Mouse (Mus musculus): ENCODE measurements around the gene Rac2. TPM values are rescaled to one million over a fixed set of nuclear protein-coding genes. Genes with fewer than 3 reads are reported as not detected.

Rac2 gene
- total RNA-seq, 2 experiments from 2014 or later: 2.1 to 2.6 TPM

DNA sequence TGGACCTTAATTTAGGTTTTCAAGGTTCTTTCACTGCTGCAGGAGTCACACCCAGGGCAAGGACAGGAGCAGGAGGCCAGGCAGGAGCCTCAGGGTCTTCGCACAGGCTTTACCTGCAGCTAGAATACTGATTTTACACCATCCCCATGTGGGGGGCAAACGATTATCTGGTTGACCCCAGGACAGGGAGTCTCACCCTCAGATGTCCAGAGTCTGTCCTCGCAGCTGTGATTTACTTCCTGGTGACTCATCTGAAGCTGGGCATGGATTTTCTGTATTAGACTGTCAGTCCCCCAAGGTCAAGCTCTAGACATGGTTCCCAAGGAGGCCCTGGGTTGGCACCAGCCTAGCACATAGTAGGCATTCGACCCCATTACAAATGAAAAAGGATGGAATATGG is 26.5 kb downstream of the Rac2 start:
- no peak for DNase-seq

DNA sequence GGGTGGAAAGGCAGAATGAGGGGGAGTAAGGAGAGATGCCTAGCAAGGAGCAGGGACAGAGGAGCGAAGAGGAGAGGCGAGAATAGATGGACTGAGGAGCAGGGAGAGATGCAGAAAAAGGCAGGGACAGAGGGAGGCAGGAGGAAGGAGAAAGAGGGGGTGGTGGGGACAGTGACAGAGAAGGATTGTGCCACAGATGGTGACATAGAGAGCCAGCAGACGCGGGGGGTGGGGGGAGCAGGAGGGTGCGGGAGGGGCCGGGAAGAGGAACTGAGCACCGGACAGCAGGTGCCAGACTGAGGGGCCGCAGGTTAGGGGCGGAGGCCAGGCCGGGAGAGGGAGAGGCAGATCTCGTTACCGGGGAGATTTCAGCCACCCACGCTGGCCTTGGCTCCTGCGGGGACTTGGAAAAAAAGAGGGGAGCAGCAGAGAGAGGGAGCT is 28.0 kb downstream of the Rac2 start, which contains the start of gene Sstr3:
Gene Sstr3, minus strand, starts transcription at position 125 of the 441 bp plus-strand sequence.
- DNase-seq: no peak

DNA sequence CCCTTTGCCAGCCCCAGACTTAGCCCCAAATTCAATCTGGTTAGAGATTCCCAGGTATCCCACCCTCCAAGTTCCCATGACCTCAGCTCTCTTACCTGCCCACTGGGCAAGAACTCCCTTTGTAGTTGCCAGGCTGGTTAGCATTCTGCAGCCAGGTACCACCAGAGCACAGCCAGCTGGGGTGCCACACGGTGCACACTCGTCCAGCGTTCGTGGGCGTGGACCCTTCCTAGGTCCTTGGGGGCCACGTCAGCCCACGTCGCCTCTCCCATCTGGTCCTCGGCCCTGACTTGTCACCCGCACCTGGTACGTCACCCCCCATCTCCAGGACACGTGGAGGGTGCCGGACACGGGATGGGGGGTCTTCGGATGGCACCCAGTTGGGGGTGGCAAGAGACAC is 28.5 kb downstream of the Rac2 start:
- no peak for DNase-seq

DNA sequence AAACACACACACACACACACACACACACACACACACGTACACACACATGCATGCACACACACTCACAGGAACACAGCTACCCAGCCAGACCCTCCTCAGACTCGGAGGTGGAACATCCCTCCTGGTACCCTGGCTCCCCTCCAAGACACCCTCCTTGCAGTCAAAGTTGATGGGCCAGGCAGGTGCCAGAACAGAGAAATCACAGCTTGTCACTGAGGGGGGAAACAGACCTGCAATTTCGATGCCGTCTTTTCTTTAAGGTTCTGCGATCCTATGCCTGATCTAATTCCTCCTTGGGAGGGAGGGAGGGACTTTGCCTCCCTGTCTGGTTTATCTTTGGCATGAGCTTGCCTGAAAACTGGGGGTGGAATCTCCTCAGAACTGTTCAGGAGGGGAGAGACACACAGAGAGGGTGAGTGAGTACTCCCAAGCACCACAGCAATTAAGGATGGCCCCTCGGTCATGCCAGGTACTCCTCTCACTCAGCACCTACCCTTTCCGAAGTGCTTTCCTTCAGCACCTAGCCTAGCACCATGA is 29.7 kb downstream of the Rac2 start:
- DNase-seq: no peak

DNA sequence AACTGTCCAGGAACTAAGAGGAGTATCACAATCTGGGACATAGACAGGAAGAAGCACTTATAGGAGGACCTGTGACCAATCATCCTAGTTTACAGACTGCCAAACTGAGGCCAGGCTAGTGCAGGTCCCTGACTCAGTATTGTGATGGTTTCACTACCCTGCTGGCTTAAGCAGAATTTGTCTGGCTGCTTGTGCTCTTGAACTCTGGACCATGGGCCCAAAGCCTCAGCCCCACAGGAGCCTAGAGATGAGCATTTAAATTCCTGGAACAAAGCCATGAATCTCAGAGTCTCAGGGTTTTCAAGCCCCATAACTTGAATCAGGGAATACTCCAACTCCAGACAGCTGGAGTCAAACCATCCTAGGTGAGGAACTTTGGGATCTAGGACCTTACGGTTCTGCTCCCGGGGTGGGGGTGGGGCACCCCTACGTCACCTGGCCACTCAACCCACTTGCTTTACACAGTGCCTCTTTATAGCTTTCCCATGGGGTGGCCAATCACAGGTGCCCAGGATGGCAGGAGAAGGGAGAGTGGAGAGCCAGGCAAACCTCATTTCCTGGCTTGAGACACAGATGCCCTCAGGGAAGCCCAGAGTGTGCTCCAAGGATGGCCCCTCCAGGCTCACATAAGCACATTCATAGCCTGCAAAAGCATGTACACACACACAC is 30.4 kb downstream of the Rac2 start:
- no peak for DNase-seq

DNA sequence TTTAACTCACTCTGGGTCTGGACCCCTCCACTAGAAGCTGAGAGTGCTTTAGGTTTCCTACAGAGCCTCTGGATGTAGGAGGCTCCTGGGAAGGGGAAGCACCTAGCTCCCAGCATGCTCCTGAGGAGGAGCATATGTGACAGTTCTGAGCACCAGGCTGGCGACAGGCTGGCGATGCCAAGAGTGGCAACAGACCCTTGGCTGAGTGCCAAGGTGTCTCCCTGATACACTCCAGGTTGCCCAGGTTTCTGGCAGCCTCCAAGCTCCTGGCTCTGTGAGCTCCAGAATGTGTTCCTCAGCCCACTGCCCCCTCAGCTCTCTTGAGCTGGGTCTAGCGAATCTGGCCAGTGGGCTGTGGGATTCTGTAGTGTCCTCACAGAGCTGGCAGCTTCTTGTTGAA is 31.0 kb downstream of the Rac2 start:
- peak; percentile 76 for DNase-seq

DNA sequence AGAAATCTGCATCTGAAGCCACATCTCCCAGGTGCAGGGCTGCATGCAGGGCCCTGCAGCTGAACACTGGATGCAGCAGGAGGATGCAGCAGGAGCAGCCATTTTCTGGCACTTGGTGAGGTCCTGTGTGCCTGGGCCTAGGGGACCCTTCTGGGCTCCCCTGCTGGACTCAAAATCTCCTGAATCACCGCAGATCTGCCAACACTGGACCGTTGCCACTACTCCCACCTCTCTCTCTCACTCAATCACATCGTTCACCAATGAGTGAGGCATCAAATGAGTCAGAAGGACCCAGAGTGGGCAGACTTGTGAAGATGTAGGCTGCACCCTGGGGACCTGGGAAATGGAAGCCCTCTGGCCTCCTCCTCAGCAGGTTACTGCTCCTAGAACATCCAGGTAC is 31.5 kb downstream of the Rac2 start:
- DNase-seq: no peak

DNA sequence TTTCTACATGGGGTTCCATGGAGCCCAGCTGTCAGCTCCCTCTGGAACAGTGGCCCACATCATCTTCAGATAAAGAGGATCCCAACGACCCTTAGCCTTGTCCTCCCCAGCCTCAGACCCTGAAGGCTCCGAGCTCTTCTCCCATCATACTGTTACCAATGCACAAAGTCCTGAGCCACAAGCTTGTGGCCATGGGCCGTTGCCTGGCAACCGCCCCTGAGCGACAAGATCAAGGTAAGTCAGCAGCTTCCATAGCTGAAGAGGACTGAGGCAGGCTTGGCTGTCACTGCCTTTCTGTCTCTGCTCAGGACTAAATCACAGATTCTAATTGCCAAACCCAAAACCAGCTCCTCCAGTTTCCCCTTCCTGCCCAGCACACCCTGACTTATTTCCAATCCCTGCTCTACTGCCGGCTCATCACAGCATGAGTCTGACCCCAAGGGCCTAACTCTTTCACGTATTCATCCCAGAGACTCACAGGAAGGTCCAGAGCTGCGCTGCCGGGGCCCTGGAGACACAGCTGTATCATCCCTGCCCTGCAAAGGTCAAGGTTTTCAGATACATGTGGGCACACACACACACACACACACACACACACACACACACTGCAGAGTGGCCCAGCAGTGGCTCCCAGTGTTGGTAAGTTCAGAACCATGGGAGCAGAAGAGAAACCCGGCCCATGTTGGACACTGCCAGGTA is 36.7 kb downstream of the Rac2 start:
- DNase-seq: no peak

DNA sequence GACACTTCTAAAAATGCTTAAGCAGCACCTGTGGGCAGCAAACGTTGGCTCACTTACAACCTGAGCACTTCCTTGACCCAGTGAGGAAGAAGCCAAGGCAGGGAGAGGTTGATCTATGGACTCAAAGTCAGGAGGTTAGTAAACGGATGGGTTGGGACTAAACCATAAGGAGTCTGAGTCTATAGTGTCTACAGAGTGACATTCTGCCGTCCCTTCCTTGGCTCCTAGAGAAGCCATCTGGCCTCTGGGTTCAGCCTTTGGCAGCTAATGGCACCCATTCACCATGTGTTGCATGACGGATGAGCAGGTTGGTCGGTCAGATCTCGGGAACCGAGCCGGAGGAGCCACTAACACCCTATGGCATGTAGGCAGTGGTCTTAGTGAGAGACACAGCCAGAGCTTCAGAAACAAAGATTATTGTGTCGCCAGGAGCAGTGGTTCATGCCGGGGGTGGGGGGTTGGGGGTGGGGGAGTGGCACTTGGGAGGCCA is 39.2 kb downstream of the Rac2 start:
- no peak for DNase-seq

DNA sequence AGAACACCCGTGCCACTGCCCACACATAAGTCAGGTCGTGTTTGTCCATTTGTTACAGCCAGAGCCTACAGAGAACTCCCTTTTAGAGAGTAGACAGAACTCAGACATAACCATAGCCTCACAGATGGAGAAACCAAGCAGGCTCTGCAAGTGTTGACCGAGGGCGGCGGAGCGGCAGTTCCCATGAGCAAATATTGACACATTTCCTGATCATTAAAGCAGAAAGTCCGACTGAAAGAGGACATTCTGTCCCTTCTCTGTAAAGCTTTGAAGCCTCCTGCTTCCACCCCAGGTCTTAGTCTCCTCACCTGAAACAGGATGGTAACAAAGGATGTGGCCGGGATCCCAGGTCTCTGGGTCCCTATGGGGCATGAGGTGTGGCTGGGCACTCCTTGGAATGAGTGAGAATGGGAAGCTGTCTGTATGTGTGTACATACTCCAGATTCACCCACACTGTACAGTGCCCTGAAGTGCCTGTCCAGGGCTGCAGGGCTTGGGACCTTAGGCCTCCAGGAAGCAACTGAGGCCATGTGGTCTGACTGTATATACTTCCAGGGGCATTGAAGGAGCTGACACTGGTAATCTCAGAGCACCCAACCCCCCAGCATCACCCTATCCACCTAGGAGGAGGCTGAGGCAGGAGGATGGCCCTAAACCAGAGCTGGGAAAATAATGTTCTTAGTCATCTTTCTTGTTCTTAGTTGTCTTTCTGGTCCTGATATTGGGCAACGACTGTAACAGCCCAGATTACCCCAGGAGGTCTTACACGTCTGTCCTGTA is 39.8 kb downstream of the Rac2 start:
- DNase-seq: no peak

DNA sequence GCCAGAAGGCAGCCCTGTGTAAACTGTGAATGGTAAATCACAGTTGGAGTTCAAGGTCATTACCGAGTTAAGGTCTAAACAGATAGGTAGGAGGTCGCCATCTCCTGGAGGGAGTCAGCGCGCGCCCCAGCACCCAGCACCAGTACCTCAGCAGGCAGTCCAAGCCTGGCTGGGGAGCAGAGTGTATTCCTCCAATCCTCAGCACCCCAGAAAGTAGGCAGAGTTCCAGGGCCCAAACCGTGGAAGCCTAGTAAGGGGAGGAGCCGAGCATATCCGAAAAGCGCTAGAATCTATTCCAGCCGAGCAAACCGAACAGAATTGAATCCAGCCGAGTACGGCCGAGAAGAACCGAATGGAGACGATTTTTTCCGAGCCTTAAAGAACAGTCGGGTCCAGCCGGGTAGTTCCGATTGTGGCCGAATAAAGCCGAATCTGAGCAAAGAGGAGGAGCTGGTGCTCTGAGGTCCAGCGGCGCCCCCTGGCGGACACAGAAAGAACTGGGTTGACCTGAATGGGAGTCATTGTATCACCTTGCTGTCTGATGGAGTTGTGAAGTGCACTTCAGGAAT is 40.6 kb downstream of the Rac2 start:
- peak; percentile 99 for DNase-seq

DNA sequence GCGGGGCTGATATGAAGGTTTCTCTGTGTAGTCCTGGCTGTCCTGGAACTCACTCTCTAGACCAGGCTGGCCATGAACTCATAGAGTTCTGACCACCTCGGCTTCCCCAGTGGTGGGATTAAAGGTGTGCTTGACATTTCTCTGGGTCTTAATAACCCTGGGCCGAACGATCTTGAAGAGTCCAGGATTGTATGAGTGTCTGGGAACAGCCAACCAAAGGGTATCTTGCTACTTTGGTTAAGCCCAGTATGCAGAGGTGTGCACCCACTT is 41.2 kb downstream of the Rac2 start:
- DNase-seq: no peak

DNA sequence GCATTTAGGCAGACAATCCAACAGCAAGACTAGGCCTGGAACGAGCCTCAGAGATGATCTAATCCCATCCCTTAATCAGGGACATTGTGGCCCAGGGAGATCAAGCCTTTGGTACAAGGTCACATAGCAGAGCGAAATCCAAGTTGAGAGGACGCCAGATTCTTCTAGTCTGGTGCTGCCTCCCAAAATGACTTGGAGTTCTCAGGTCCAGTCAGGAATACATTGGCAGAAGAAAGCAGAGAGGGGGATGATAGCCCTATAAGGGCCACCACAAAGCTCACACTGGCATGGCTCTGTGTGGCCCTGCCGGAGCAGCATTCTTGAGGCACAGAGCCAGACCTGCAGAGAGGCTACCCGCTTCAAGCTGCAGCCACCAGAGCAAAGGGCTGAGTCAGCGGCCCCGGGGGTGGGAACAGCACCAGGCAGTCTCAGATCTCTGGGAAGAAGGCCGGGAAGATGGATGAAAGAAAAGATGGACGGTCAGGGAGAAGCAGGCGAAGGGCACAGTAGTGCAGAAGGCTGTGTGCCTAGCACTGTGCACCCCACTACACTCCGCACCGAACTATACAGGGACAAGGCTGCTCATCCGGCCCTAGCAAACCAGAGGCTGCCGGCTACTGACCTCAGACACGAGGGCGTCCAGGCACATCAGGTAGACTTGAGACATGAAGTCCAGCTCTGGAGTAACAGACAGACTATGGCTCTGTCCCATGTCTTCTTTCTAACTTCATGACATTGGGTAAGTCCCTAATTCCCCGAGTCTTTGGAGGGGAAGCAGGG is 41.7 kb downstream of the Rac2 start, which contains the start of gene C1qtnf6:
Gene C1qtnf6, minus strand, starts transcription at position 746 of the 780 bp plus-strand sequence.
- peak; percentile 83 for DNase-seq

DNA sequence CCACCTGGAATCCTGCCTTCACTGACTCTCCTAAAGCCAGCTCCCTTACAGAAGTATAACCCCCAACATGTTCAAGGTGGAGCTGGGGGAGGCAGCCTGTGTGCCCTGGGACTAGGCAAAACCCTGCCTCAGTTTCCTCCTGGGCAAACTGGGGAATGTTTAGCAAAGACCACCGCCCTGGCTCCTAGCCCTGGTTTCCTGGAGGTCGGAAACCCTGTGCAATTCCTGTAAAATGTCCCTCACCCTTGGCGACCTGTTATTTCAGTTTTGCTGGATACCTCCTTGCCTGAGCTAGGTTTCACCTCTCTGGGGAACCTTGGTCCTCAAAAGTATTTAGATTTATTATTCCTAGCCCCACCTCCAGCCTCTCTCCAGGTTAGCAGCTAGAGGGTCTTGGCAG is 42.4 kb downstream of the Rac2 start:
- DNase-seq: no peak

DNA sequence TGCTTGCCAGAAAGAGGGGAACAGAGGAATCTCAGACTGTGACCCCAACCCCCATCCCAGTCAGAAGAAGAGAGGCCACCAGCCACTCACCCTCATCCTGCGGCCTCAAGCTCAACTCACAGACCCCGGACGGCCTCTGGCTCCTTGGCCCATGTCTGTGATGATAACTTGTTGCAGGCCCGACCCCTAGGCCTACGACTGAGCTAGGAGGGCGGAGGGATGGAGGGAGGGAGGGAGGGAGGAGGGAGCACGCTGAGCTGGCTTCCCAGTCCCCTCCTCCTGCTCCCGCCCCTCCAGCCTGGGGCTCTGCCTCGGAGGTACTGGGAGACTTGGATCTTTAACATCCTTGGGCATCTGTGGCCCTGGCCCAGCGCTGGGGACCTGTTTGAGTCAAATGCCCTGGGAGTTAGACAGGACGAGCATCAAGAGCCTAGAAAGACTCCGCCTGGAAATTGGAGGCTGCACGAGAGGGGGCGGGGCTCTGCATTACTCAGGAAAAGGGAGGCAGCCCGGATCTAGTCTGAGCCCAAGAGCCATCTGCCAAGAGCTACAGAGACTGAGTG is 43.1 kb downstream of the Rac2 start:
- peak; percentile 82 for DNase-seq

DNA sequence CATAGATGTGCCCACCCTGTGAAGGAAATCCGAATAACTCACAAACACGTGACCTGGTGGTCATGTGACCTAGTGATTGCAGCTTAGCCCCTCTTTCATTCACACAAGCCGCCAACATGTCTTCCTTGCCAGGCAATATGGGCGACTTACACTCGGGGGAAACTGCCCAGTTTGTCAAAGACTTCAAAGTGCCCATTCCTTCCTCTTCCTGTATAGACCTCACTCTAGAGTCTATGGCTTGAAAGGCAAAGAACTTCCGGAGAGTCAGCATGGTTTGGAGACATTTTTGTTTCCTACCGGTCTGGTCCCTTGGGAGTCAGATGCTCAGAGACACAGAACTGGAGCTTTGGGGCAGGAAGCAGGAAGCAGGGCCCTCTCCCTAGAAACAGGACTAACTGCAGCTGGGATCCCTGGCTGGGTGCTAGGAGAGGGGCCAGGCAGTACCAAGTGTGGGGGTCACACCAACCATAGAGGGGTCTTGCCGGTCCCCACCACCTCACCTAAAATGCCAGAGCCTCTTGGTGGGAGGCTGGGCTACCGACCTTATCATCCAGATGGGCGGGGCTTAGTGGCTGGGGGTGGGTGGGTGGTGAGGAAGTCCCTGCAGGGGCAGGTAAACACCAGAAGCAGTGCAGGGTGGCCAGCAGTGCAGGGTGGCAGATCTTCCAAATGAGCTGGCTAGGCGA is 43.7 kb downstream of the Rac2 start:
- DNase-seq: peak; percentile 56

DNA sequence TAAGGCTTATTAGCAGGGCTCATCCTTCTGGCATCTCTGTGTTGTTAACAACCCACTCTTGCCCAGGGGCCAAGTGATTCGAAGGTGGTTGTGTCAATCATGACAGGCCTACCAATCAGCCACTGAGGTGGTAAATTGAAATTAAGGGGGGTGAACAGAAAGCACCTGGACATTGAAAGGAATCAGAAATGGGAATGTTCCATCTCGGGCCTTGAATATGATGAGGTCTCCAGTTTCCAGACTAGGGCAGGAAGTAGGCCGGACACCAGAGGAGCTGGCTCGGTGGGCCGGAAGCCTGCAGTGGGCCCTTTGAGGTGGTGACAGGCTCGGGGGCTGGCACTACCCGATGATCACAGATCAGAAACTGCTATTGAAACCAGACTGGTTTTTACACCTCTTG is 44.6 kb downstream of the Rac2 start:
- peak; percentile 69 for DNase-seq

DNA sequence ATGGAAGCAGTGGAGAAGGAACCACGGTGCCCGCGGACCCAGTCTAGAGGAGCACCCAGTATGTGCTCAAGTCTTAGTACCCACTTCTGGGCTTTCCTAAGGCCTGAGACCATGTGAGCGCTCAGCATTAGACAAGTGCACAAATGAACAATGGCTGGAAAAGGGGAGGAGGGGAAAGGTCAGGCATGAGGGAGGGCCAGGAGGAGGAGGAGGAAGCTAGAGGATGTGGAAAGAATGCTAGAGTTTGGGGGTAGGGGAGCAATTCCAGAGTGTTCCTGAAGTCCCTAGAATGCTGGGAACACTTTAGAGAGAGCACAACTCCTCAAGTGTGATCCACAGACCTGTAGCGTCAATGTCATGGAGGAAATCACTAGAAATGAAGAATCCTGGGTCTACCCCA is 48.4 kb downstream of the Rac2 start:
- DNase-seq: no peak

DNA sequence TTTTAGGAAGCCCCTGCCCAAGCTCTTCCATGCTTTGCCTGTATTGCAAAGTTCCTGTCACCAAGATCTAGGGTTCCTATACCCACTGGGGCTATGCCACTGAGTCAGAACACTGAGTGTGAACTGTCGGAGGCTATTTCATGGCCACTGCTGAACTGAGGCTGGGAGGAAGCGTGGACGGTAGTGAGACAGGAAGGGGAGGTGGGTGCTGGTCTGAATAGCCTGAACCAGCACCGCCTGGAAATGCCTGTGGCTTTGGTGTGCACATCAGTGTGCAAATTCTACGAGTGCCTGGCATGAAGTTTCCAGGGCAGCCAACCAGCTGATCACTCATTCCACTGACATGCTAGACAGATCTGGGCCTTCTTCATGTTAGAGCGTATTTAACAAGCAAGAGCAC is 50.7 kb downstream of the Rac2 start:
- DNase-seq: no peak

DNA sequence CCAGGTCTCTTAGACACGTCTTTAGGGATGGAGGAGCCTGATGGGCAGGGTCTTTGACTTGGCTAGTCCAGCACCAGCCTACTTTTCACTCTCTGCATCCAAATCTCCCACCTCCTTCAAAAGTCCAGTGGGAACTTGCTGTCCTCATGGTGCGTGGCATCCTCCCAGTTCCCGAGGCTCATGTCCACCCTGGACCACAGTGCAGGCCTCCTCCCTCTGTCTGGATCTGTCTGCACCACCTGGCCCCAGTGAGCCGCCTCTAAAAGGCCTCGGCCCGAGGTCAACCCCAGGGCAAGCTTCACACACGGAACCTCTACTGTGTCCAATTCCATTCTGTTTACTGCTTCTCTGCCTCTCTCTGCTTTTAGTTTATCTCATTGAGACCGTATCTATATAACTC is 51.3 kb downstream of the Rac2 start:
- DNase-seq: no peak

DNA sequence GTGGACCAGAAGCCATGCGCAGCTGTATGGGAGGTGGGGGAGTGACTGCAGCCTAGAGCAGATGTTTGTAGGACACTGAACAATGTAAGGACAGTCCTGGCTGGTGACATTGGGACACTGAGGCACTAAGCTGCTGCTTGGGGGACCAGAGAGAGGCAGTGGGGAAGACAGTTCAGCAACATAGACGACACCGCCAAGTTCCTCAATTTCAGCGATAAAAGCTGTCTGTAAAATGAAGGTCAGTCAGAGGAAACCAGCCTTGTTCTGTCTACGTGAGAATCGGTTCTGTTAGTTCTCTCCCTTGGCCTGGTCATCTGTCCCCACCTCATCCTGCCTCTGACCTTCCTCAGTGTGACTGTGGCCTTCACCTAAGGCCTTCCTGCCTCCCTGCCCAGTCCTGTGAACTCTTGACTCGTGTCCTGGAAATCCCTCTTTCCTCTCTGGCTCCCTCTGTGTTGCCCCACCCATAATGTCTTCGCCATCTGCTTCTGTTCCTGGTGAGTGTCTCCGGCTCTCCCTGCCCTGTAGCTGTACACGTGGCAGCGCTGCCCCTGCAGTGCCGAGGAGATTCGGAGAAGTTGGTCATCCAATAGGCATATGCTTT is 52.4 kb downstream of the Rac2 start:
- peak; percentile 60 for DNase-seq

Measured in heart, postnatal 4 days (tissue).